Mouse (Mus musculus) testis, adult 2 months (tissue): Measurements from ENCODE around the gene Helz.

Experiments
- CTCF ChIP-seq: fragments of 200-500 bp; IDR thresholded peaks from 2 replicates; pipeline ENCODE4 v1.5.1; 2012; ENCODE audit warnings: low read depth, mild to moderate bottlenecking, inconsistent platforms, low read length, moderate library complexity; ENCODE audit not compliant: control insufficient read depth, insufficient read depth, insufficient replicate concordance
- POLR2A ChIP-seq: fragments of 200-500 bp; IDR thresholded peaks from 2 replicates; pipeline ENCODE4 v1.6.1; 2012; ENCODE audit warnings: low read depth, mild to moderate bottlenecking, inconsistent platforms, low read length, moderate library complexity; ENCODE audit not compliant: control insufficient read depth

- TF ChIP-seq POLR2A (no peak), CTCF (no peak)
These were observed 23.6 kb downstream of the Helz start for GRCm38 (mm10) chr11:107571318-107571717.
